Mouse (Mus musculus) thymus, adult 2 months (tissue): ENCODE data around the gene Eif4g2. TPM values are rescaled to one million over a fixed set of nuclear protein-coding genes. Genes with fewer than 3 reads are reported as not detected.
A peak's percentile ranks its signal among the peaks of the same experiment; 100 is the strongest.

Experiments used
- DNase-seq: peaks from one replicate; pipeline ENCODE4 v3.0.0; 2021
- H3K27ac ChIP-seq: fragments of 200-500 bp; 2 replicates; pipeline ENCODE4 v1.5.1; 2012; ENCODE audit warnings: low read length, control low read depth; ENCODE audit not compliant: control insufficient read depth, insufficient read depth
- H3K27me3 ChIP-seq: fragments of 200-500 bp; 2 replicates; pipeline ENCODE4 v1.6.1; 2012; ENCODE audit warnings: mild to moderate bottlenecking, low read length, moderate library complexity, mixed read lengths; ENCODE audit not compliant: control insufficient read depth, insufficient read depth
- H3K36me3 ChIP-seq: fragments of 200-500 bp; 2 replicates; pipeline ENCODE4 v1.6.1; 2012; ENCODE audit warnings: mild to moderate bottlenecking, low read length, moderate library complexity; ENCODE audit not compliant: control insufficient read depth, insufficient read depth
- H3K4me1 ChIP-seq: fragments of 200-500 bp; replicated peaks from 2 replicates; pipeline ENCODE4 v1.6.1; 2012; ENCODE audit warnings: low read length; ENCODE audit not compliant: control insufficient read depth, insufficient read depth
- H3K4me3 ChIP-seq: fragments of 200-500 bp; 2 replicates; pipeline ENCODE4 v1.5.1; 2012; ENCODE audit warnings: mild to moderate bottlenecking, low read length, control low read depth, moderate library complexity; ENCODE audit not compliant: control insufficient read depth, insufficient read depth
- CTCF ChIP-seq: fragments of 200-500 bp; IDR thresholded peaks from 2 replicates; pipeline ENCODE4 v1.5.1; 2012; ENCODE audit warnings: mild to moderate bottlenecking, control low read depth, low read length, moderate library complexity, borderline replicate concordance; ENCODE audit not compliant: control insufficient read depth, poor library complexity, insufficient read depth; ENCODE audit errors: extremely low read depth
- POLR2A ChIP-seq: fragments of 200-500 bp; IDR thresholded peaks from 2 replicates; pipeline ENCODE4 v1.6.1; 2012; ENCODE audit warnings: mild to moderate bottlenecking, low read length, control low read depth, moderate library complexity; ENCODE audit not compliant: control insufficient read depth, poor library complexity, insufficient read depth; ENCODE audit errors: extremely low read depth
- WGBS: fragments of 180-500 bp; shearing (Covaris S2); methylation state at CpG from one replicate; pipeline ENCODE4 v1.1.7; 2018; 5-methylcytosine and 5-hydroxymethylcytosine counted together
- polyA plus RNA-seq: library from polyadenylated mRNA; depleted of rRNA; stranded (reverse); fragments of >200 nt; gene quantifications from 2 replicates; pipeline ENCODE4 v1.2.3, GENCODE M21; 2012; rRNA removed

Gene Eif4g2
- polyA plus RNA-seq, result 128 and 152 TPM in 2 replicates

DNA sequence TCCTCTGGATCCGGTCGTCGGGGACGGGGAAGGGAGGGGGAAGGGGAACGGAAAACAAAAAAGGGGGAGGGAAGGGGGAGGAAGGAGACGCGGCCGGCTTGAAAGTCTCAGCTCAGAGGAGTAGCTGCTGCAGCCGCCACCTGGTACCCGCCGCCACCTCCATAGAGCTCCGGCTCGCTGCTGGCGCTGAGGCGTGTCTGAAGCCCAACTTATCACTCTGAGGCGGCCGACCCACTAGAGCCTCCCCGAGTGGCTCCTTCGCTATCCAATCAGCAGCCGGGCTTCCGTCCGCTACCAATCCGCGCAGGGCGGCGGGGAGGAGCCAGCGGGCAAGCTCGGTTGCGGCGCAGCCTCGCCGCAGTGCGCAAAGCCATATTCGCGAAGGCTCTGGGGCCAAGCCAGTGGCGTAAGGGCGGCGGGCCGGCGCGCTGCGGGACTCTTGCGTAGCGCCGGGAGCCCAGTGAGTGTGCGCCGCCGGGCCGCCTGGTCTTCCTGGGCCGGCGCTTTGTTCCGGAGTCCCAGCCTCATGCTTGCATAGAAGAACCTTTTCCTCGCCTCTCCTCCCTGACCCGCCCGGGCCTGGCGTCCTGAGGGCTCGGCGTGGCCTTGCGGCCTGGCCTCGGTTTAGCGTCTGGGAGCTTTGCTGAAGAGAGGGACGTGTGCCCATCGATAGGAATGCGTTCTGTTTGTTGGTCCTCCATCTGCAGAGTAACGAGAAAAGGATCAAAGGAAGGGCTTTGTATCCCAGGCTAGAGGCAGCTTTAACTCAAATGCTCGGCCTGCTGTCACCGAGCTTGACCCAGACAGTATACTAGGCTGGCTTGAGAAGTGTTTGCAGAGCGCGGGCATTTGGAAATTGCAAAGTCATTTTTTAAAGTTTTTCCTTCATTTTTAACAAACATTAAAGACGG lies at the start of gene Eif4g2:
TSS of gene Eif4g2 (minus strand) at position 209 of the 911 bp plus-strand sequence.
- TF ChIP-seq POLR2A (peak; percentile 100), CTCF (peak; percentile 57)
- peaks cover 3% of the 10 kb centered on the region for H3K4me1 ChIP-seq
- DNase-seq, result peak; percentile 98
- H3K4me3 ChIP-seq, result peak within 1 kb of the TSS; percentile 96
- WGBS, result under 1% methylated on average over 70 of the region's 70 CpGs
- peak within 1 kb of the TSS; percentile 96 for H3K27ac ChIP-seq
- H3K36me3 ChIP-seq, result peaks cover 34% of the 10 kb centered on the region
- H3K27me3 ChIP-seq, result no peaks in the 10 kb centered on the region

DNA sequence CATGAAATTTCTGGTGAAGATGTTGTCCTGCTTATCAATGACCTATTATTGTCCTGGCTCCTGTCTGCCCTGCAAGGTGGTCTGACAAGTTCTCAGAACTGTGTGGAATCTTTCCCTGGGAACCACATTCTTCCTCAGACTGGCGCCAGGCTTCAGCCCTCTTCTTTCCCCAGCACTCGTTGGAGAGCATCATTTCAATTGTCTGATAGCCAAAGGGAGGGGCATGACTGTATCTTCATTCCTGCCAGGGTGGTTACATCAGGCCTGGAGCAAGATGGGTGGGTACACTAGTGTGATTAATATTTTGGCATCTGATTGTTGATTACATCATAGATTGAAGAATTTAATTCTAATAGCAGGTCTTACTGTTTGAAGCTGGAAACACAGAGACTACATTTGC lies 49.8 kb upstream of the Eif4g2 start:
- H3K36me3 ChIP-seq, result no peaks in the 10 kb centered on the region
- TF ChIP-seq CTCF (no peak), POLR2A (no peak)
- no peak for DNase-seq
- no peak overlapping the region for H3K27ac ChIP-seq
- H3K4me1 ChIP-seq, result no peaks in the 10 kb centered on the region
- WGBS, result 75% methylated on average over 2 of the region's 2 CpGs
- H3K27me3 ChIP-seq, result no peaks in the 10 kb centered on the region
- H3K4me3 ChIP-seq, result no peak overlapping the region

DNA sequence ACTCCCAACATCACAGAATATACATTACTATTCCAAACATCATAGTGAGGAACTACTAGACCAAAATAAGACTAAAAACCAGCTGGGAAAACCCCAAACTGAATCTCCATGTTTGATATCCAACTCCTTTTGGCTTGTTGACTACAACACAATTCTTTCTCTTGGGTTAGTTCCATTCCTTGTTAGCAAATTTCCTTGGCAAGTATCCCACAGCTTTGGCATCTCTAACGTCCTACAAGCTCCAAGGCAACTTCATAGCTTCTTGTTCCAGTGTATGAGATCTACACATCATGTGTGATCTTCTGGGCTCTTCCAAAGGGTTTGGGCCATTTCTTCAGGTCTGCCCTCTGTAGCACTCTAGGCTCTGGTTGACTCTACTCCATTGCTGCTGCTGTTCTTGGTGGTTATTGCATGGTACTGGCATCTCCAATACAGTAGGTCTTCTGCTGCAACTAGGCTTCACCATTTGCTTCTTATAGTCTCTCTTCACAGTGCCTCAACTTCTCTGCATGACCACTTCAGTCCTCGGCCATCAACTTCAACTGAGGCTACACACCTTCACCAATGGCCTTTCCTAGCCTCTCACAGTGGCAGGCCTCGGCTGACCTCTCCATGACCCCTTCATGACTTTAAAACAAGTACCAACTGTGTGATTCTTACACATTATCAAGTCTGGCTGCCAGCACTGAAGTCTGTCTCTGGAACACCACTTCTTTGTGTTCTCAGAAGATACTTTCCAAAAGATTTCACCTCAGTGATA lies 44.0 kb upstream of the Eif4g2 start:
- peaks cover 5% of the 10 kb centered on the region for H3K4me1 ChIP-seq
- H3K27me3 ChIP-seq, result no peaks in the 10 kb centered on the region
- H3K4me3 ChIP-seq, result no peak overlapping the region
- no peak for DNase-seq
- H3K36me3 ChIP-seq, result no peaks in the 10 kb centered on the region
- TF ChIP-seq POLR2A, result no peak
- no peak for TF ChIP-seq CTCF
- H3K27ac ChIP-seq, result no peak overlapping the region
- WGBS, result 90% methylated on average over 3 of the region's 3 CpGs

DNA sequence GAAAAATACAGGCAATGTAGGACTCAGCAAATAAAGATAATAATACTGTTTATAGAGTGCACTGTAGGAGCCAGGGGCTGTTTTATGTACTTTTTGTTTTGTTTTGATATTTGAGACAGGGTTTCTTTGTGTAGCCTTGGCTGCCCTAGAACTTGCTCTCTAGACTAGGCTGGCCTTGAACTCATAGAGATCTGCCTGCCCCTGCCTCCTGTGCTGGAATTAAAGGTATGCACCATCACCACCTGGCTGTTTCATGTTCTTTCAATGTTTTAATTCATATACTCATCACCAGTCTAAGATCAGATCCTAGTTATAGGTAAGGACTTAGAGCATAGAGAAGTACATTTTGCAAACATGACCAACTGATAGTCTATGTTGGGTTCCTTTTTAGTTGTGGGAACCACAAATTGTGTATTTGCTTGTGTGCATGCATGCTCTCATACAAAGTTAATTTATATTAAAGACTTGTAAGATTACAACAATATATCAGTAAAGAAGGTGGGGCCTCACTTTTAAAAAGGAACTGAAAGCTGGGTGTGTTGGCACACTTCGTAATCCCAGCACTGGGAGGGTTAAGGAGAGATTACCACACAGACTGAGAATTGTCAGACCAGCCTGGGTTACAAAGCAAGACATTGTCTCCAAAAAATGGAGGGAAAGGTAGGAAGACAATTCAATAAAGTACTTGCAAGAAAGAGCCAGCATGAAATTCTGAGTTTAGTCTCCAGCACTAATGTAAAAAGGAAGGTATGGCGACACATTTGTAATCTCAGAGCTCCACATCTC lies 41.1 kb upstream of the Eif4g2 start:
- H3K4me1 ChIP-seq, result peaks cover 5% of the 10 kb centered on the region

DNA sequence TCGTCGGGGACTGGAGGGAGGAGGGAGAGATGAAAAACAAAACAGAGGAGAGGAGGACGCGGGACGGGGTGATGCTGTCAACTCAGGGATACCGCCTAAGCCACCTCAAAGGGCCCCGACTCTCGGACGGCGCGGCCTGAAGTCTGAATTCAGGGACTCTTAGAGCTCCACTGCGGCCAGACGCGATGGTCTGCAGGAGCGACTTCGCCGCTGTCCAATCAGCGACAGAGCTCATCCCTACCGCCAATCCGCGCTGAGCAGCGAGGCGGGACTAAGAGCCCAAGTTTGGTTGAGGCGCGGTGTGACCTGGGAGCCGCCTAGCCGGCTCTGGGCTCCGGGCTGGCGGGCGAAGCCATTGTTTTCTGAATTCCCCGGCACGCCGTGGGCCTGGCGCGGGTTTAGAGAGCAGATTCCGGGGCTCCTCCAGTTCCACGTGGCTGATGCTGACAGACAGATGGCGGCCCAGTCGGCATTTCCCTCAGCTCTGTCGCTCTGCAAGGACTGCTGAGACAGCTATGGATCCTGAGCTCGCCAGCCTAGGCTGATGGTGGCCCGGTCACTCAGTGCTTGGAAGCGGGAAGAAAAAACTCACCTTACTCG lies 39.8 kb upstream of the Eif4g2 start:
- WGBS, result under 1% methylated on average over 44 of the region's 44 CpGs
- Histone ChIP-seq H3K27me3 (no peaks in the 10 kb centered on the region), H3K4me1 (peaks cover 5% of the 10 kb centered on the region), H3K27ac (peak overlapping the region; percentile 74), H3K36me3 (no peaks in the 10 kb centered on the region), H3K4me3 (peak overlapping the region; percentile 74)
- DNase-seq, result peak; percentile 98
- TF ChIP-seq POLR2A (peak; percentile 98), CTCF (peak; percentile 37; the same call in 1 of the 2 replicates)

More for the DNA sequence above, 41.1 kb upstream of the Eif4g2 start:
- no peak for TF ChIP-seq POLR2A
- no peak for TF ChIP-seq CTCF
- H3K27ac ChIP-seq, result no peak overlapping the region
- H3K27me3 ChIP-seq, result no peaks in the 10 kb centered on the region
- no peak overlapping the region for H3K4me3 ChIP-seq
- DNase-seq, result no peak
- no peaks in the 10 kb centered on the region for H3K36me3 ChIP-seq
- 97% methylated on average over 2 of the region's 2 CpGs for WGBS
